Mouse (Mus musculus): ENCODE measurements around the gene Plau. TPM values are rescaled to one million over a fixed set of nuclear protein-coding genes. Genes with fewer than 3 reads are reported as not detected.

Gene Plau
- polyA plus RNA-seq, 2 experiments, result 3.1 to 9.1 TPM

DNA sequence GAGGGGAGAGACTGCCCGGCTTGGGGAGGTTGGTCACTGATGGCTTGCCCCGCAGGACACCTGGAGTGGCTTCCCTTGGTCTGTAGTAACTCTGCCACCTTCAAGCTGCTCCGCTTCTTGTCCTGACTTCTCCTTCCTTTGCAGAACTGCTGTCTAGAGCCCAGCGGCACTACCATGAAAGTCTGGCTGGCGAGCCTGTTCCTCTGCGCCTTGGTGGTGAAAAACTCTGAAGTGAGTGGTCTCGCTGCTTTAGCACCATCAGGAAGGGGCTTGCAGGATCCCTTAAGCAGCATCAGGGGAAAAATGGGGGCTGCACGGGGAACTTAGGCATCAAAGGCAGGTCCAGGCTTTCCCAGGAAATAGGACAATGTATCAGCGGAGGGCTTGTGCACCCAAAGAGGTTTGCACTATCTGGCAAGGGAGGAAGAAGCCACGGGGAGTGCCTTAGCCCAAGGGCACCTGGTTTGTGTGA lies 481 bp downstream of the Plau start:
- Histone ChIP-seq H3K4me3 (replicated peaks; ENCODE audit: low read length) (peak overlapping the region; percentile 41), H3K27ac (replicated peaks; ENCODE audit: low read depth, low read length) (no peak overlapping the region), H3K4me2 (replicated peaks; ENCODE audit: low read depth, low read length, severe bottlenecking) (peak overlapping the region; percentile 76), H3K36me3 (ENCODE audit: control insufficient read depth, insufficient read depth, low read length) (0 out of 2 replicates have a peak, but pooled peaks cover 3% of the 10 kb centered on the region), H3K9me3 (ENCODE audit: control insufficient read depth, low read length) (no peaks in the 10 kb centered on the region), H3K27me3 (ENCODE audit: control insufficient read depth, insufficient read depth, low read length) (no peaks in the 10 kb centered on the region), H3K4me1 (ENCODE audit: control insufficient read depth, insufficient read depth, low read length) (peaks cover 3% of the 10 kb centered on the region; the same call in 1 of the 2 replicates), H3K9ac (ENCODE audit: low read depth, low read length, severe bottlenecking) (peak overlapping the region; percentile 65)
- 0 out of 2 replicates have a peak, but pooled peaks have one; percentile 42 for ATAC-seq (ENCODE audit: low FRiP score, low read depth)
- 3% methylated on average over 10 of the region's 10 CpGs for WGBS
- no peak for DNase-seq (ENCODE audit: low spot score)
- no peak for TF ChIP-seq POLR2A (IDR thresholded peaks at IDR 0.05; ENCODE audit: borderline replicate concordance, extremely low read depth, insufficient read depth, insufficient read length)

DNA sequence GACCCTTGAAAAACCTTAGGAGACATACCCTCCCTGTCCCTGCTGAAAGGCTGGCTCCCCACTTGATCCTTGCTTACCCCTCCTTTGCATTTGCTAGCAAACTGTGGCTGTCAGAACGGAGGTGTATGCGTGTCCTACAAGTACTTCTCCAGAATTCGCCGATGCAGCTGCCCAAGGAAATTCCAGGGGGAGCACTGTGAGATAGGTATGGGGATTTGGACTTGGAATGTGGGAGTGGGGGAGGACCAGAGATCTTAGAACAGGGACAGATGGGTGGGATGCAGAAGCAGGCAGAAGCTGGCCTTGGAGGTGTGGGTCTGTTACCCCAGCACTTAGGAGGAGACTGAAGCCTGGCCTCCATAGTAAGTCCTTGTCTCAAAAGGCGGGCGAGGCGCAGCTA lies 1.2 kb downstream of the Plau start:
- H3K4me1 ChIP-seq (ENCODE audit: control insufficient read depth, insufficient read depth, low read length), result peaks cover 3% of the 10 kb centered on the region; the same call in 1 of the 2 replicates
- ATAC-seq (ENCODE audit: low FRiP score, low read depth) (no peak), DNase-seq (ENCODE audit: low spot score) (no peak)
- H3K27ac ChIP-seq (replicated peaks; ENCODE audit: low read depth, low read length), result no peak overlapping the region
- no peak for TF ChIP-seq POLR2A (IDR thresholded peaks at IDR 0.05; ENCODE audit: borderline replicate concordance, extremely low read depth, insufficient read depth, insufficient read length)
- H3K4me3 ChIP-seq (replicated peaks; ENCODE audit: low read length), result peak overlapping the region; percentile 41; the same call in 1 of the 2 replicates
- H3K36me3 ChIP-seq (ENCODE audit: control insufficient read depth, insufficient read depth, low read length), result 0 out of 2 replicates have a peak, but pooled peaks cover 3% of the 10 kb centered on the region
- no peaks in the 10 kb centered on the region for H3K9me3 ChIP-seq (ENCODE audit: control insufficient read depth, low read length)
- 66% methylated on average over 7 of the region's 7 CpGs for WGBS
- no peaks in the 10 kb centered on the region for H3K27me3 ChIP-seq (ENCODE audit: control insufficient read depth, insufficient read depth, low read length)
- H3K9ac ChIP-seq (ENCODE audit: low read depth, low read length, severe bottlenecking), result no peak overlapping the region
- 0 out of 2 replicates have a peak overlapping the region, but pooled peaks have one; percentile 76 for H3K4me2 ChIP-seq (replicated peaks; ENCODE audit: low read depth, low read length, severe bottlenecking)

DNA sequence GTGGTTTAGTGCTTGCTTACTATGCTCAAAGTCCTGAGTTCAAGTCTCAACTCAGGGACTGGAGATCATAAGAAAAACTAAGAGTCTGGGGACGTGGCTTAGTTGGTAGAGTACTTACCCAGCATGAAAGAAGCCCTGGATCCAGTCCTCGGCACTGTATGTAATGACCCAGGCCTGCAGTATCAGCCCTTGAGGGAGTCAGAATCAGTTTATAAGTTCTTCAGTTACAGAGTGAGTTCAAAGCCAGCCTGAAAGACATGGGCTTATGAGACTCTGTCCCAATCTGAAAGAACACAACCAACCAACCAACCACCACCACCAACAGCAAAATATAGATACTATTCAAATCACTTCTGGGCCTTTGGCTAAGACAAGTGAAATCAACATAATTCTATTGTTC lies 5.1 kb downstream of the Plau start:
- DNase-seq (ENCODE audit: low spot score) (no peak), ATAC-seq (ENCODE audit: low FRiP score, low read depth) (no peak)
- Histone ChIP-seq H3K27ac (replicated peaks; ENCODE audit: low read depth, low read length) (no peak overlapping the region), H3K36me3 (ENCODE audit: control insufficient read depth, insufficient read depth, low read length) (0 out of 2 replicates have a peak, but pooled peaks cover 3% of the 10 kb centered on the region), H3K4me1 (ENCODE audit: control insufficient read depth, insufficient read depth, low read length) (peaks cover 6% of the 10 kb centered on the region), H3K4me2 (replicated peaks; ENCODE audit: low read depth, low read length, severe bottlenecking) (no peak overlapping the region), H3K27me3 (ENCODE audit: control insufficient read depth, insufficient read depth, low read length) (no peaks in the 10 kb centered on the region), H3K9me3 (ENCODE audit: control insufficient read depth, low read length) (no peaks in the 10 kb centered on the region), H3K9ac (ENCODE audit: low read depth, low read length, severe bottlenecking) (no peak overlapping the region), H3K4me3 (replicated peaks; ENCODE audit: low read length) (no peak overlapping the region)
- WGBS, result 79% methylated on average over 2 of the region's 2 CpGs
- no peak for TF ChIP-seq POLR2A (IDR thresholded peaks at IDR 0.05; ENCODE audit: borderline replicate concordance, extremely low read depth, insufficient read depth, insufficient read length)

DNA sequence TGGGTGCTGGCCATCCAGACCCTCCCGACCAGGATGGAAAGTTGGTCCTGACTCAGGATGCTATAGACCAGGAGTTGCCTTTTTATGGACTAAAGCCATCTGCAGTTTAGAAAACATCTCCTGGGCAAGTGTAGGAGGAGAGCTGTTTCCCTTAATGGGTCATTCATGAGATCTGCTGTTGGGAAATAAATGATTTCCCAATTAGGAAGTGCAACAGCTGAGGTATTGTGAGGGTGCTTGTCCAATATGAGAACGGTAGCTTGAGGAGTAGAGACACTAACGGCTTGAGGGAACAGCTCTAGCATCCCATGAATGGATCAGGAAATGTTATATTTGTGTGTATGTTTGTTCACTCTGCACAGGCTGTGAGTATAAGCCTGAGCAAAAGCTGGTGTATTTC lies 6.2 kb downstream of the Plau start:
- 0 out of 2 replicates have a peak, but pooled peaks cover 3% of the 10 kb centered on the region for H3K36me3 ChIP-seq (ENCODE audit: control insufficient read depth, insufficient read depth, low read length)

DNA sequence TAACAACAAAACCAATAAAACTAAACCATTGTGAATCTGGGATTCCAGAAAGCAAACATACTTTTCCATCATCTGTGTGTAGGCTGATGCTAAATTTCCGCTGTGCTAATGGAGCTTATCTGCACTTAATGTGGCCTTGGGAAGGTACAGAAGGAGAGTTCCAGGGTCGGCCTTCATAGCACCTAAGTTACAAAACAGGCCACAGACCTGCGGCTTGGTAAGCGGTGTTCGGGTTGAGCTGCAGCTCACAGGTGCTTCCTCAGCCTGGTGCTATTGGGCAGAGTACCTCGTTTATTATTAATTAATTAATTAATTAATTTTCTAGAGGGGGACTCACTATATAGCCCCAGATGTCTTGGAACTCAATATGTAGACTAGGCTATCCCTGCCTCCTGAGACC lies 7.7 kb downstream of the Plau start:
- ATAC-seq (ENCODE audit: low FRiP score, low read depth) (no peak), DNase-seq (ENCODE audit: low spot score) (no peak)
- H3K4me1 ChIP-seq (ENCODE audit: control insufficient read depth, insufficient read depth, low read length), result peaks cover 3% of the 10 kb centered on the region; the same call in 1 of the 2 replicates
- H3K36me3 ChIP-seq (ENCODE audit: control insufficient read depth, insufficient read depth, low read length), result no peaks in the 10 kb centered on the region
- H3K27me3 ChIP-seq (ENCODE audit: control insufficient read depth, insufficient read depth, low read length), result no peaks in the 10 kb centered on the region
- no peak overlapping the region for H3K27ac ChIP-seq (replicated peaks; ENCODE audit: low read depth, low read length)
- 89% methylated on average over 6 of the region's 6 CpGs for WGBS
- no peak overlapping the region for H3K4me2 ChIP-seq (replicated peaks; ENCODE audit: low read depth, low read length, severe bottlenecking)
- H3K9ac ChIP-seq (ENCODE audit: low read depth, low read length, severe bottlenecking), result no peak overlapping the region
- no peaks in the 10 kb centered on the region for H3K9me3 ChIP-seq (ENCODE audit: control insufficient read depth, low read length)
- H3K4me3 ChIP-seq (replicated peaks; ENCODE audit: low read length), result no peak overlapping the region
- TF ChIP-seq POLR2A (IDR thresholded peaks at IDR 0.05; ENCODE audit: borderline replicate concordance, extremely low read depth, insufficient read depth, insufficient read length), result no peak

More for the DNA sequence above, 6.2 kb downstream of the Plau start:
- H3K27ac ChIP-seq (replicated peaks; ENCODE audit: low read depth, low read length), result no peak overlapping the region
- no peak overlapping the region for H3K9ac ChIP-seq (ENCODE audit: low read depth, low read length, severe bottlenecking)
- DNase-seq (ENCODE audit: low spot score) (no peak), ATAC-seq (ENCODE audit: low FRiP score, low read depth) (no peak)
- no peaks in the 10 kb centered on the region for H3K27me3 ChIP-seq (ENCODE audit: control insufficient read depth, insufficient read depth, low read length)
- H3K9me3 ChIP-seq (ENCODE audit: control insufficient read depth, low read length), result no peaks in the 10 kb centered on the region
- peaks cover 3% of the 10 kb centered on the region for H3K4me1 ChIP-seq (ENCODE audit: control insufficient read depth, insufficient read depth, low read length)
- WGBS, result 83% methylated on average over 3 of the region's 3 CpGs
- H3K4me3 ChIP-seq (replicated peaks; ENCODE audit: low read length), result no peak overlapping the region
- no peak for TF ChIP-seq POLR2A (IDR thresholded peaks at IDR 0.05; ENCODE audit: borderline replicate concordance, extremely low read depth, insufficient read depth, insufficient read length)
- H3K4me2 ChIP-seq (replicated peaks; ENCODE audit: low read depth, low read length, severe bottlenecking), result no peak overlapping the region
